Mouse (Mus musculus) lung, postnatal 0 days (tissue): ENCODE measurements around the gene Spin4.

Experiments used
- CTCF ChIP-seq: IDR thresholded peaks from 2 replicates; pipeline ENCODE4 v1.5.1; 2016; ENCODE audit warnings: antibody characterized with exemption, mild to moderate bottlenecking
- EP300 ChIP-seq: IDR thresholded peaks from 2 replicates; pipeline ENCODE4 v1.6.1; 2016; ENCODE audit warnings: antibody characterized with exemption, mild to moderate bottlenecking, control low read depth

DNA sequence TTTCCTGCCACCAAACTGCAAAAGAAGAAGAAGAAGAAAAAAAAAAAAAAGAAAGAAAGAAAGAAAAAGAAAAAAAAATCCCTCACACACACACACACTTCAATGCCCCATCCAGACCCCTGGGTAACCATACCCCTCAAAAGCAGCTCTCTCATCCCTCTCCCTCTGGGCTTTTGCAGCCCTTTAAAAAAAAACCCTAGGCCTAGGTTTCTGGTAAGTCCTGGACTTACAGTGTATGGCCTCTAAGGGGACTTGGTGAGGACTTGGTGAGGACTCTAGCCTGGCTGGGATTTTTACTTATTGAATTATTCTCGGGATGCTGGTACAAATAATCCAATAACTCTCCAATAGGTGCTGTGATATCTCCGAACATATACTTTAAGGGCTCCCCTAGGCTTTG, 35.6 kb downstream of the Spin4 start:
- no peak for TF ChIP-seq EP300
- no peak for TF ChIP-seq CTCF
